ENCODE assay signal across 23 mouse cellular contexts in the genomic region with DNA sequence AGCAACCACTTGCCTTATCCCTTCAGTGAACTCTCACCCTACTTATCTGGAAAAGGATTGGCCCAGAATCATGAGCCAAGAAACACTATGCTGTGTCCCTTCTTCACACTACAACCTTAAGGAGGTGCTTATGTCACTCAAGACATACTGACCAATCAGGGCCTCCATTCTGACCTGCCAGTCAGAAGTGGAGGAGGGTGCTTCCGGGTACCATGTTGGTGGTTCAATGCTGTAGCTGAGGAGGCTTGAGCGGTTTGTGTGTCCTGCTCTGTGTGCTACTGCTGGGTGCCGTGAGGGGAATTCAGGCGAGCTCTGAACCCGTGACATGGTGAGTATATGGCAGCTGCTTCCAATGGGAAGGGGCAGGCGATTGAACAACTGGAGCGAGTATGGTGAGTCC. TPM values are rescaled to one million over a fixed set of nuclear protein-coding genes. Genes with fewer than 3 reads are reported as not detected.
DNase-seq lines count a peak whose midpoint lies in the region; ATAC-seq and TF ChIP-seq lines count a peak whose summit lies in the region.
"Had no signal": no experiment of that assay in that cellular context is flagged by ENCODE, and none has a peak within 500 bp of the region (broad histone marks: within the 10 kb centered on the region; RNA-seq: fewer than 3 reads in every experiment).

No protein-coding gene starts in this region.

- H3K9me3 ChIP-seq in E14TG2a.4 (ENCODE audit: low read length) (no peaks in the 10 kb centered on the region), G1E (replicated peaks) (no peaks in the 10 kb centered on the region)
- H3K9me3 ChIP-seq in hindbrain, embryonic 12.5 days (replicated peaks) = peaks cover 11% of the 10 kb centered on the region; the same call in 1 of the 2 replicates
- H3K9me3 ChIP-seq: embryonic facial prominence, embryonic 15.5 days; hindbrain, embryonic 15.5 days had no signal

- peaks cover 46% of the 10 kb centered on the region for H3K4me1 ChIP-seq in E14TG2a.4 (replicated peaks; ENCODE audit: low read depth, low read length)
- no peaks in the 10 kb centered on the region for H3K4me1 ChIP-seq in G1E (ENCODE audit: insufficient read depth, low read depth, low read length)
- no peaks in the 10 kb centered on the region for H3K4me1 ChIP-seq in hindbrain, embryonic 12.5 days
- H3K4me1 ChIP-seq: embryonic facial prominence, embryonic 15.5 days; forebrain, embryonic 10.5 days; heart, embryonic 12.5 days; hindbrain, embryonic 10.5 days; hindbrain, embryonic 15.5 days had no signal

- H3K9ac ChIP-seq in hindbrain, embryonic 12.5 days = no peak overlapping the region
- H3K9ac ChIP-seq: embryonic facial prominence, embryonic 15.5 days; heart, embryonic 12.5 days; hindbrain, embryonic 15.5 days had no signal

- H3K4me3 ChIP-seq in E14TG2a.4 (replicated peaks; ENCODE audit: low read length) (peak overlapping the region; percentile 88), G1E (ENCODE audit: low read depth, low read length) (peak overlapping the region; percentile 16; the same call in 1 of the 2 replicates)
- no peak overlapping the region for H3K4me3 ChIP-seq in hindbrain, embryonic 12.5 days
- H3K4me3 ChIP-seq: embryonic facial prominence, embryonic 15.5 days; erythroblast, embryonic 14.5 days; forebrain, embryonic 10.5 days; heart, adult 2 months; heart, embryonic 12.5 days; hindbrain, embryonic 10.5 days; hindbrain, embryonic 15.5 days had no signal

- ATAC-seq in G1E (ENCODE audit: extremely low read depth, insufficient number of reproducible peaks, low FRiP score, poor library complexity, severe bottlenecking) = peak; percentile 63; the same call in 1 of the 2 replicates
- no peak for ATAC-seq in hindbrain, embryonic 12.5 days (ENCODE audit: low FRiP score)
- ATAC-seq: forebrain, embryonic 14.5 days; intestine, embryonic 16.5 days; Patski had no signal

- DNase-seq in 3134 (ENCODE audit: extremely low read depth, insufficient read length, low spot score) (peak; percentile 76), G1E (ENCODE audit: low spot score) (no peak), ZHBTc4 (ENCODE audit: low read depth, low spot score) (peak; percentile 94)
- no peak for DNase-seq in right cerebral cortex, adult 2 months (ENCODE audit: low spot score in 2 of 2)
- DNase-seq in right cerebral cortex, postnatal 25 days = no peak
- DNase-seq: adrenal gland, postnatal 10 days; cerebellum, adult 11 months; cerebellum, adult 8-10 months; cerebellum, postnatal 14 days; embryo, embryonic 11 days; gastrocnemius, postnatal 10 days; heart, adult 2 months had no signal

- H3K4me2 ChIP-seq in hindbrain, embryonic 12.5 days (replicated peaks) = no peak overlapping the region
- H3K4me2 ChIP-seq: embryonic facial prominence, embryonic 15.5 days; heart, embryonic 12.5 days; hindbrain, embryonic 15.5 days had no signal

- H3K36me3 ChIP-seq in E14TG2a.4 (ENCODE audit: insufficient read depth, low read length) (peaks cover 29% of the 10 kb centered on the region), G1E (replicated peaks) (no peaks in the 10 kb centered on the region)
- no peaks in the 10 kb centered on the region for H3K36me3 ChIP-seq in hindbrain, embryonic 12.5 days
- H3K36me3 ChIP-seq: embryonic facial prominence, embryonic 15.5 days; forebrain, embryonic 10.5 days; heart, embryonic 12.5 days; hindbrain, embryonic 10.5 days; hindbrain, embryonic 15.5 days had no signal

- H3K27ac ChIP-seq in hindbrain, embryonic 12.5 days = no peak overlapping the region
- H3K27ac ChIP-seq: embryonic facial prominence, embryonic 15.5 days; forebrain, embryonic 10.5 days; heart, adult 2 months; hindbrain, embryonic 10.5 days; hindbrain, embryonic 15.5 days had no signal

- whole genome bisulfite sequencing in hindbrain, embryonic 12.5 days = 78% methylated on average over 7 of the region's 7 CpGs

- no peak for TF ChIP-seq CTCF in E14TG2a.4 (conservative IDR thresholded peaks at IDR 0.05; ENCODE audit: low read length)
- TF ChIP-seq CTCF in G1E (IDR thresholded peaks at IDR 0.05; ENCODE audit: low read depth, low read length) = no peak

- H3K27me3 ChIP-seq in E14TG2a.4 (ENCODE audit: insufficient read depth, low read length) (no peaks in the 10 kb centered on the region), G1E (ENCODE audit: insufficient read depth, low read length) (no peaks in the 10 kb centered on the region)
- no peaks in the 10 kb centered on the region for H3K27me3 ChIP-seq in hindbrain, embryonic 12.5 days
- H3K27me3 ChIP-seq: embryonic facial prominence, embryonic 15.5 days; heart, embryonic 12.5 days; hindbrain, embryonic 15.5 days; Patski had no signal

RNA-seq across cellular contexts. Expression of gene Zfp715, which starts 59.6 kb away (rescaled TPM):
- total RNA-seq in G1E (2014; fragmentation: Nextera tagmentation) = 16.0 and 21.3 TPM in 2 replicates
- 21.4 and 23.8 TPM in 2 replicates for total RNA-seq in G1E (2017)
- 1.7 and 3.9 TPM in 2 replicates for polyA plus RNA-seq in G1E (2012)
- 15.8 and 18.1 TPM in 2 replicates for polyA plus RNA-seq in hindbrain, embryonic 12.5 days (2016; fragmentation: Nextera tagmentation; extraction: Ambion mirVana)

Comparison
In these comparisons a context has a peak if more than half of its experiments do, and no peak if none do; other contexts are left out.
1. DNase-seq: peak in 3134 (single experiment) and ZHBTc4 (single experiment); none in G1E (single experiment), right cerebral cortex, adult 2 months (0 of 2) and right cerebral cortex, postnatal 25 days (single experiment).